Mouse (Mus musculus) fat pad, adult 2 months (tissue): ENCODE data around the gene Loxl4.

Experiments
- DNase-seq: peaks from one replicate; pipeline ENCODE4 v3.0.0-alpha.2; 2011; ENCODE audit warnings: low read depth, low spot score; ENCODE audit errors: extremely low read depth

Gene Loxl4

GRCm38 (mm10) chr19:42612654-42613053, at the start of gene Loxl4:
TSS of gene Loxl4 (minus strand) at chr19:42612813.
- no peak for DNase-seq

GRCm38 (mm10) chr19:42661430-42662164, 49.0 kb upstream of the Loxl4 start:
- DNase-seq, result no peak

GRCm38 (mm10) chr19:42660244-42660565, 47.6 kb upstream of the Loxl4 start:
- no peak for DNase-seq

GRCm38 (mm10) chr19:42659354-42660243, 47.0 kb upstream of the Loxl4 start:
- DNase-seq, result no peak

GRCm38 (mm10) chr19:42658435-42659135, 46.0 kb upstream of the Loxl4 start:
- no peak for DNase-seq

- no peak for DNase-seq
Measured at GRCm38 (mm10) chr19:42657769-42658168, 45.2 kb upstream of the Loxl4 start.

GRCm38 (mm10) chr19:42657306-42657705, 44.7 kb upstream of the Loxl4 start:
- no peak for DNase-seq

- DNase-seq, result no peak
Measured at GRCm38 (mm10) chr19:42655006-42655405, 42.4 kb upstream of the Loxl4 start.

GRCm38 (mm10) chr19:42653091-42653490, 40.5 kb upstream of the Loxl4 start:
- DNase-seq, result no peak

GRCm38 (mm10) chr19:42652425-42652824, 39.8 kb upstream of the Loxl4 start:
- no peak for DNase-seq

GRCm38 (mm10) chr19:42640211-42640610, 27.6 kb upstream of the Loxl4 start:
- no peak for DNase-seq

- no peak for DNase-seq
Measured at GRCm38 (mm10) chr19:42639544-42639943, 26.9 kb upstream of the Loxl4 start.

GRCm38 (mm10) chr19:42638604-42639481, 26.2 kb upstream of the Loxl4 start:
- no peak for DNase-seq

GRCm38 (mm10) chr19:42636631-42637030, 24.0 kb upstream of the Loxl4 start:
- DNase-seq, result no peak

GRCm38 (mm10) chr19:42633650-42634049, 21.0 kb upstream of the Loxl4 start:
- no peak for DNase-seq

- DNase-seq, result no peak
Measured at GRCm38 (mm10) chr19:42632301-42632700, 19.7 kb upstream of the Loxl4 start.

GRCm38 (mm10) chr19:42631541-42631961, 18.9 kb upstream of the Loxl4 start:
- DNase-seq, result no peak

GRCm38 (mm10) chr19:42628068-42628467, 15.5 kb upstream of the Loxl4 start:
- no peak for DNase-seq

- no peak for DNase-seq
Measured at GRCm38 (mm10) chr19:42613647-42614225, 1.1 kb upstream of the Loxl4 start.

GRCm38 (mm10) chr19:42613116-42613515, 503 bp upstream of the Loxl4 start:
- DNase-seq, result no peak
